Mouse (Mus musculus): Measurements from ENCODE around the gene Myh14. TPM values are rescaled to one million over a fixed set of nuclear protein-coding genes. Genes with fewer than 3 reads are reported as not detected.

The Myh14 gene
- polyA plus RNA-seq, 1 experiment from 2014 or later = 33.6 TPM

GRCm38 (mm10) chr7:44563284-44563683 lies 107.4 kb downstream of the Myh14 start:
- no peak overlapping the region for H3K27ac ChIP-seq (ENCODE audit: low read depth)
- no peaks in the 10 kb centered on the region for H3K27me3 ChIP-seq (ENCODE audit: insufficient read depth, low read length)
- no peaks in the 10 kb centered on the region for H3K36me3 ChIP-seq (ENCODE audit: insufficient read depth)
- DNase-seq (no peak), ATAC-seq (ENCODE audit: insufficient read depth) (no peak)
- WGBS = 42% methylated on average over 8 of the region's 8 CpGs
- H3K4me1 ChIP-seq (ENCODE audit: insufficient read depth) = no peaks in the 10 kb centered on the region
- no peak overlapping the region for H3K4me3 ChIP-seq (ENCODE audit: low read depth, low read length)
- no peak overlapping the region for H3K9ac ChIP-seq
- H3K9me3 ChIP-seq (ENCODE audit: low read depth, low read length) = no peaks in the 10 kb centered on the region
- H3K4me2 ChIP-seq = no peak overlapping the region
- TF ChIP-seq CTCF (IDR thresholded peaks at IDR 0.05; ENCODE audit: low read depth) = no peak

GRCm38 (mm10) chr7:44560435-44561400 lies 109.9 kb downstream of the Myh14 start:
- WGBS = 50% methylated on average over 18 of the region's 18 CpGs
- ATAC-seq (ENCODE audit: insufficient read depth) = peak; percentile 54; the same call in 1 of the 2 replicates

GRCm38 (mm10) chr7:44557629-44558028 lies 113.0 kb downstream of the Myh14 start:
- Histone ChIP-seq H3K36me3 (ENCODE audit: insufficient read depth) (no peaks in the 10 kb centered on the region), H3K4me1 (ENCODE audit: insufficient read depth) (no peaks in the 10 kb centered on the region), H3K9ac (no peak overlapping the region), H3K27me3 (ENCODE audit: insufficient read depth, low read length) (no peaks in the 10 kb centered on the region), H3K9me3 (ENCODE audit: low read depth, low read length) (no peaks in the 10 kb centered on the region), H3K4me2 (no peak overlapping the region), H3K4me3 (ENCODE audit: low read depth, low read length) (no peak overlapping the region), H3K27ac (ENCODE audit: low read depth) (no peak overlapping the region)
- ATAC-seq (ENCODE audit: insufficient read depth) = no peak
- no peak for DNase-seq
- no peak for TF ChIP-seq CTCF (IDR thresholded peaks at IDR 0.05; ENCODE audit: low read depth)
- 55% methylated on average over 2 of the region's 2 CpGs for WGBS

More at GRCm38 (mm10) chr7:44560435-44561400, 109.9 kb downstream of the Myh14 start:
- Histone ChIP-seq H3K4me2 (no peak overlapping the region), H3K36me3 (ENCODE audit: insufficient read depth) (no peaks in the 10 kb centered on the region), H3K4me3 (ENCODE audit: low read depth, low read length) (no peak overlapping the region), H3K9ac (no peak overlapping the region), H3K9me3 (ENCODE audit: low read depth, low read length) (no peaks in the 10 kb centered on the region), H3K27me3 (ENCODE audit: insufficient read depth, low read length) (no peaks in the 10 kb centered on the region), H3K27ac (ENCODE audit: low read depth) (no peak overlapping the region), H3K4me1 (ENCODE audit: insufficient read depth) (no peaks in the 10 kb centered on the region)
- peak; percentile 96 for DNase-seq
- TF ChIP-seq CTCF (IDR thresholded peaks at IDR 0.05; ENCODE audit: low read depth) = peak; percentile 84

Other genes with a start within 250 kb of the Myh14 start
- 1.5 TPM in 2 replicates for gene Lrrc4b, start 241.8 kb downstream of the Myh14 start, polyA plus RNA-seq (2014; fragmentation: Nextera tagmentation; extraction: Ambion mirVana)
- 0.28 TPM in 1 of 2 replicates, not detected in the other for gene Aspdh, start 205.5 kb downstream of the Myh14 start, polyA plus RNA-seq (2014; fragmentation: Nextera tagmentation; extraction: Ambion mirVana)
- gene Josd2, start 202.9 kb downstream of the Myh14 start, polyA plus RNA-seq (2014; fragmentation: Nextera tagmentation; extraction: Ambion mirVana) = 82.7 and 87.6 TPM in 2 replicates
- 122 and 133 TPM in 2 replicates for gene Emc10, start 174.3 kb downstream of the Myh14 start, polyA plus RNA-seq (2014; fragmentation: Nextera tagmentation; extraction: Ambion mirVana)
- 9.1 and 11.3 TPM in 2 replicates for gene Fam71e1, start 174.3 kb downstream of the Myh14 start, polyA plus RNA-seq (2014; fragmentation: Nextera tagmentation; extraction: Ambion mirVana)
- 0.14 and 0.26 TPM in 2 replicates for gene Mybpc2, start 146.2 kb downstream of the Myh14 start, polyA plus RNA-seq (2014; fragmentation: Nextera tagmentation; extraction: Ambion mirVana)
- gene Spib, start 138.8 kb downstream of the Myh14 start, polyA plus RNA-seq (2014; fragmentation: Nextera tagmentation; extraction: Ambion mirVana) = 0.07 and 0.18 TPM in 2 replicates
- 91.6 and 105 TPM in 2 replicates for gene Pold1, start 122.0 kb downstream of the Myh14 start, polyA plus RNA-seq (2014; fragmentation: Nextera tagmentation; extraction: Ambion mirVana)
- gene Nr1h2, start 116.9 kb downstream of the Myh14 start, polyA plus RNA-seq (2014; fragmentation: Nextera tagmentation; extraction: Ambion mirVana) = 61.1 and 66.0 TPM in 2 replicates
- gene Napsa, start 98.5 kb downstream of the Myh14 start, polyA plus RNA-seq (2014; fragmentation: Nextera tagmentation; extraction: Ambion mirVana) = 4.7 and 6.8 TPM in 2 replicates
- 0.70 and 0.97 TPM in 2 replicates for gene Kcnc3, start 80.2 kb downstream of the Myh14 start, polyA plus RNA-seq (2014; fragmentation: Nextera tagmentation; extraction: Ambion mirVana)
- gene Izumo2, start 37.9 kb upstream of the Myh14 start, polyA plus RNA-seq (2014; fragmentation: Nextera tagmentation; extraction: Ambion mirVana) = not detected in 2 replicates
- gene Vrk3, start 77.6 kb upstream of the Myh14 start, polyA plus RNA-seq (2014; fragmentation: Nextera tagmentation; extraction: Ambion mirVana) = 34.7 and 36.3 TPM in 2 replicates
- 0.92 and 2.3 TPM in 2 replicates for gene Zfp473, start 80.2 kb upstream of the Myh14 start, polyA plus RNA-seq (2014; fragmentation: Nextera tagmentation; extraction: Ambion mirVana)
- 65.8 and 68.9 TPM in 2 replicates for gene Nup62, start 145.2 kb upstream of the Myh14 start, polyA plus RNA-seq (2014; fragmentation: Nextera tagmentation; extraction: Ambion mirVana)
- 0.93 and 1.5 TPM in 2 replicates for gene Il4i1, start 145.5 kb upstream of the Myh14 start, polyA plus RNA-seq (2014; fragmentation: Nextera tagmentation; extraction: Ambion mirVana)
- 3.1 TPM in 2 replicates for gene Atf5, start 145.8 kb upstream of the Myh14 start, polyA plus RNA-seq (2014; fragmentation: Nextera tagmentation; extraction: Ambion mirVana)
- gene Akt1s1, start 178.1 kb upstream of the Myh14 start, polyA plus RNA-seq (2014; fragmentation: Nextera tagmentation; extraction: Ambion mirVana) = 61.9 and 76.9 TPM in 2 replicates
- gene Tbc1d17, start 178.2 kb upstream of the Myh14 start, polyA plus RNA-seq (2014; fragmentation: Nextera tagmentation; extraction: Ambion mirVana) = 60.1 and 73.7 TPM in 2 replicates
- gene Pnkp, start 186.3 kb upstream of the Myh14 start, polyA plus RNA-seq (2014; fragmentation: Nextera tagmentation; extraction: Ambion mirVana) = 30.3 and 30.7 TPM in 2 replicates
- 386 and 443 TPM in 2 replicates for gene Ptov1, start 198.9 kb upstream of the Myh14 start, polyA plus RNA-seq (2014; fragmentation: Nextera tagmentation; extraction: Ambion mirVana)
- gene Med25, start 221.9 kb upstream of the Myh14 start, polyA plus RNA-seq (2014; fragmentation: Nextera tagmentation; extraction: Ambion mirVana) = 77.9 and 79.5 TPM in 2 replicates
- gene Fuz, start 225.2 kb upstream of the Myh14 start, polyA plus RNA-seq (2014; fragmentation: Nextera tagmentation; extraction: Ambion mirVana) = 17.7 and 19.1 TPM in 2 replicates